Mouse (Mus musculus) G1E (cell line): Measurements from ENCODE around the gene Basp1. TPM values are rescaled to one million over a fixed set of nuclear protein-coding genes. Genes with fewer than 3 reads are reported as not detected.

ENCODE experiments used
- ATAC-seq: 2 replicates; pipeline ENCODE4 v1.8.0; 2016; ENCODE audit warnings: mild to moderate bottlenecking; ENCODE audit not compliant: insufficient number of reproducible peaks, poor library complexity, low FRiP score, severe bottlenecking; ENCODE audit errors: extremely low read depth
- DNase-seq: peaks from one replicate; pipeline ENCODE4 v3.0.0; 2012; ENCODE audit warnings: low spot score
- H3K27me3 ChIP-seq: 2 replicates; pipeline ENCODE4 v1.6.1; 2012; ENCODE audit warnings: mild to moderate bottlenecking, low read length, inconsistent platforms; ENCODE audit not compliant: insufficient read depth
- H3K36me3 ChIP-seq: replicated peaks from 2 replicates; pipeline ENCODE3; 2012; ENCODE audit warnings: mild to moderate bottlenecking, inconsistent platforms
- H3K4me1 ChIP-seq: 2 replicates; pipeline ENCODE4 v1.6.1; 2012; ENCODE audit warnings: low read depth, low read length, inconsistent platforms, mixed read lengths; ENCODE audit not compliant: insufficient read depth
- H3K4me3 ChIP-seq: 2 replicates; pipeline ENCODE4 v1.5.1; 2012; ENCODE audit warnings: low read depth, mild to moderate bottlenecking, inconsistent platforms, low read length, moderate library complexity, mixed read lengths
- H3K9me3 ChIP-seq: replicated peaks from 2 replicates; pipeline ENCODE4 v1.6.1; 2012; ENCODE audit warnings: inconsistent platforms
- CTCF ChIP-seq: IDR thresholded peaks from 2 replicates; pipeline ENCODE4 v1.5.1; 2012; ENCODE audit warnings: low read depth, low read length, inconsistent platforms, mixed read lengths
- GATA1 ChIP-seq: IDR thresholded peaks from 2 replicates; pipeline ENCODE4 v1.6.1; 2012; ENCODE audit warnings: borderline replicate concordance, low read length, inconsistent platforms, mixed read lengths
- GATA2 ChIP-seq: IDR thresholded peaks from 2 replicates; pipeline ENCODE4 v1.6.1; 2012; ENCODE audit warnings: low read depth, low read length, inconsistent platforms, borderline replicate concordance
- POLR2AphosphoS5 ChIP-seq: IDR thresholded peaks from 2 replicates; pipeline ENCODE4 v1.6.1; 2012; ENCODE audit warnings: low read depth, low read length, inconsistent platforms; ENCODE audit not compliant: insufficient replicate concordance
- TAL1 ChIP-seq: conservative IDR thresholded peaks from 2 replicates; pipeline ENCODE4 v1.6.1; 2012; ENCODE audit warnings: low read depth, low read length, inconsistent platforms, mixed read lengths
- polyA plus RNA-seq: library from polyadenylated mRNA; stranded (reverse); fragments of >175 nt; gene quantifications from 2 replicates; pipeline ENCODE4 v1.2.3, GENCODE M21; 2012
- total RNA-seq, 2 experiments: library from RNA; stranded (forward) in 1 of 2; stranded (reverse) in 1 of 2; fragments of 200-1000 nt in 1 of 2; fragments of >200 nt in 1 of 2; fragmentation: Nextera tagmentation in 1 of 2; gene quantifications; 2 replicates each; pipeline ENCODE4 v1.2.3; 2014 to 2017

Gene Basp1
- total and polyA plus RNA-seq, 3 experiments, result not detected

GRCm38 (mm10) chr15:25335277-25335676 lies 78.3 kb downstream of the Basp1 start:
- peaks cover 9% of the 10 kb centered on the region for H3K9me3 ChIP-seq
- H3K27me3 ChIP-seq, result no peaks in the 10 kb centered on the region
- H3K4me3 ChIP-seq, result no peak overlapping the region
- TF ChIP-seq GATA1 (no peak), POLR2AphosphoS5 (no peak), TAL1 (no peak), CTCF (no peak)
- no peaks in the 10 kb centered on the region for H3K4me1 ChIP-seq
- H3K36me3 ChIP-seq, result no peaks in the 10 kb centered on the region
- no peak for ATAC-seq
- no peak for DNase-seq

GRCm38 (mm10) chr15:25331877-25332445 lies 81.6 kb downstream of the Basp1 start:
- no peak for DNase-seq
- Histone ChIP-seq H3K9me3 (peaks cover 9% of the 10 kb centered on the region), H3K4me1 (no peaks in the 10 kb centered on the region), H3K4me3 (no peak overlapping the region), H3K27me3 (no peaks in the 10 kb centered on the region), H3K36me3 (no peaks in the 10 kb centered on the region)
- no peak for ATAC-seq
- TF ChIP-seq POLR2AphosphoS5 (no peak), GATA2 (no peak), CTCF (no peak), TAL1 (no peak), GATA1 (no peak)

GRCm38 (mm10) chr15:25330946-25331345 lies 82.6 kb downstream of the Basp1 start:
- TF ChIP-seq GATA2, result no peak
- no peak for TF ChIP-seq GATA1
- no peak for TF ChIP-seq CTCF
- no peak for TF ChIP-seq POLR2AphosphoS5
- TF ChIP-seq TAL1, result no peak
- no peak for ATAC-seq
- Histone ChIP-seq H3K4me1 (no peaks in the 10 kb centered on the region), H3K27me3 (no peaks in the 10 kb centered on the region), H3K4me3 (no peak overlapping the region), H3K9me3 (peaks cover 6% of the 10 kb centered on the region), H3K36me3 (no peaks in the 10 kb centered on the region)
- no peak for DNase-seq

GRCm38 (mm10) chr15:25322601-25323000 lies 91.0 kb downstream of the Basp1 start:
- H3K4me1 ChIP-seq, result no peaks in the 10 kb centered on the region
- ATAC-seq, result no peak
- H3K9me3 ChIP-seq, result peaks cover 4% of the 10 kb centered on the region; the same call in 1 of the 2 replicates
- no peaks in the 10 kb centered on the region for H3K36me3 ChIP-seq
- TF ChIP-seq GATA1, result no peak
- no peak for TF ChIP-seq POLR2AphosphoS5
- TF ChIP-seq TAL1, result no peak
- no peak for TF ChIP-seq CTCF
- no peak for TF ChIP-seq GATA2
- no peak for DNase-seq
- H3K27me3 ChIP-seq, result no peaks in the 10 kb centered on the region
- H3K4me3 ChIP-seq, result no peak overlapping the region

GRCm38 (mm10) chr15:25322111-25322510 lies 91.5 kb downstream of the Basp1 start:
- no peak for TF ChIP-seq TAL1
- Histone ChIP-seq H3K9me3 (peaks cover 5% of the 10 kb centered on the region; the same call in 1 of the 2 replicates), H3K4me1 (no peaks in the 10 kb centered on the region), H3K27me3 (no peaks in the 10 kb centered on the region), H3K4me3 (no peak overlapping the region), H3K36me3 (no peaks in the 10 kb centered on the region)
- no peak for DNase-seq
- ATAC-seq, result no peak

- H3K4me1 ChIP-seq, result no peaks in the 10 kb centered on the region
- no peak for TF ChIP-seq GATA1
- no peak for TF ChIP-seq CTCF
- TF ChIP-seq TAL1, result no peak
- no peak for TF ChIP-seq GATA2
- TF ChIP-seq POLR2AphosphoS5, result no peak
- H3K4me3 ChIP-seq, result no peak overlapping the region
- no peak for ATAC-seq
- H3K9me3 ChIP-seq, result peaks cover 6% of the 10 kb centered on the region; the same call in 1 of the 2 replicates
- H3K27me3 ChIP-seq, result no peaks in the 10 kb centered on the region
- DNase-seq, result no peak
- H3K36me3 ChIP-seq, result no peaks in the 10 kb centered on the region
These were observed 91.9 kb downstream of the Basp1 start for GRCm38 (mm10) chr15:25321636-25322035.

- Histone ChIP-seq H3K4me1 (no peaks in the 10 kb centered on the region), H3K27me3 (no peaks in the 10 kb centered on the region), H3K36me3 (no peaks in the 10 kb centered on the region), H3K4me3 (no peak overlapping the region), H3K9me3 (peaks cover 13% of the 10 kb centered on the region)
- no peak for DNase-seq
- no peak for ATAC-seq
- TF ChIP-seq GATA1, result no peak
- no peak for TF ChIP-seq CTCF
These were observed 99.1 kb downstream of the Basp1 start for GRCm38 (mm10) chr15:25314471-25314870.

Other genes starting within 250 kb of the Basp1 start
- 1.7 TPM in 1 of 2 replicates, not detected in the other for gene Myo10, start 208.8 kb upstream of the Basp1 start, total RNA-seq (2014; fragmentation: Nextera tagmentation)
- gene Myo10, start 208.8 kb upstream of the Basp1 start, total RNA-seq (2017), result 0.11 TPM in 1 of 2 replicates, not detected in the other
- gene Myo10, start 208.8 kb upstream of the Basp1 start, polyA plus RNA-seq, result not detected in 2 replicates